Mouse (Mus musculus) v-Abl transformed pro-B cells (cell line): ENCODE measurements around the gene Fmo5.

Experiments
- in situ Hi-C, 2 experiments: fragments of 400-800 bp; cut with MboI; formaldehyde crosslinking; loops; one replicate each; pipeline ENCODE4 v1.15.1; 2025; ENCODE audit not compliant: unreplicated experiment in 2 of 2

The Fmo5 gene

GRCm38 (mm10) chr3:97629941-97630340, 1.3 kb downstream of the Fmo5 start:
- in situ Hi-C loops = no loop called here

DNA sequence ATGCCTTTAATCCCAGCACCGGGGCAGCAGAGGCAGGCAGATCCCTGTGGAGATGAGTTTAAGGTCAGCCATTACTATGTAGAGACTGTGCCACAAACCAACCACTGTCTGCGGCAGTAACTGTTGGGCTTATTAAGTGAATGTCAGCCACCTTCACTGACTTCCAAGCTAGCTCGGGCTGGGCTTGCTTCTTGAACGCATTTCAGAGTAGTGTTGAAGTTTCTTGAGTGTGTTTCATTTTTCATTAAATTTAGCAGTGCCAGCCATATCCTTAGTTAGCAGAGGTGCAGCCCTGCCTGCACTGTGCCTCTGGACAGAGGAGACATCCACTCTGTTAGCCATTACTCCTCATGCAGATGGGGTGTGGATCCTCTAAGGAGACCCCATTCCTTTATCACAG, 2.1 kb downstream of the Fmo5 start:
- in situ Hi-C loops = no loop called here

DNA sequence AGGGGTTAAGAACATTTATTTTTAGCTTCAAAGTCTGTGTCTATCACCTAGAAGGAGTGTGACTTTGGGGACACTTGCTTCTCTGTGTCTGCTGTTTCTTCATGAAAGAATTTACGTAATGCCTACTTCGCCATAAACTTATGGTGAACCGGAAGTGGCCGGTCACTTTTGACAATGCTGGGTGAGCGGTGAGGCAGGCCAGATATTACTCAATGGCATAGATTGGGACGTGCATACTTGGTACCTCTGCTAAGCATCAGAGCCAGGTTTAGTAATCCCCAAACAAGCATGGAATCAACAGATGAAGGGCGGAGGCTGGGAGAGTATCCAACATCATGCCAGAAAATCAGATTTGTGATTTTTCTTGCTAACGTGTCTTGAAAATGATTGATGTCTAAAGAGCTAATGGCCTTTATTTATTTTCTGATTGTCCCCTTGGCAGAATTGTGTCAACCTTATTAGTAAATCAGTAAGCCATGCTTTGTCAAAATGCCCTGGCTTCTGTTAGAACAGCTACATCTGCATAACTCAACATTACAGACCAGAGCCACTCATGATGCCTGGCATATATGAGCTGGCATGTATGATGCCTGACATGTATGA, 2.8 kb downstream of the Fmo5 start:
- in situ Hi-C loops = no loop called here

- in situ Hi-C loops = no loop called here
Measured at GRCm38 (mm10) chr3:97633456-97633855, 4.9 kb downstream of the Fmo5 start.

DNA sequence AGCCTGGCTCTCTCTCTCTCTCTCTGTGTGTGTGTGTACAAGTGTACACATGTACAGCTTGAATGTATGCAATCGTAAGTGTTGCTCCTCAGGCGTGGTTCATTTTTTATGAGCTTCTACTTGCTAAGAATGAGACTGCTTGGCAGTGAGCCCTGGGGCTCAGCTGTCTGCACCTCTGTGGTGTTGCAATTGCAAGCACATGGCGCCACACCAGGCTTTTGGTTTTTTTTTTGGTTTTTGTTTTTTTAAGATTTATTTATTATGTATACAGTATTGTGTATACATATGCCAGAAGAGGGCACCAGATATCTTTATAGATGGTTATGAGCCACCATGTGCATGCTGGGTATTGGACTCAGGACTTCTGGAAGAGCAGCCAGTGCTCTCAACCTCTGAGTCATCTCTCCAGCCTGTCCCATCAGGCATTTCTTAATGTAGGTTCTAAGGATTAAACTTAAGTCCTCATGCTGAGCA, 5.7 kb downstream of the Fmo5 start:
- in situ Hi-C loops = no loop called here

DNA sequence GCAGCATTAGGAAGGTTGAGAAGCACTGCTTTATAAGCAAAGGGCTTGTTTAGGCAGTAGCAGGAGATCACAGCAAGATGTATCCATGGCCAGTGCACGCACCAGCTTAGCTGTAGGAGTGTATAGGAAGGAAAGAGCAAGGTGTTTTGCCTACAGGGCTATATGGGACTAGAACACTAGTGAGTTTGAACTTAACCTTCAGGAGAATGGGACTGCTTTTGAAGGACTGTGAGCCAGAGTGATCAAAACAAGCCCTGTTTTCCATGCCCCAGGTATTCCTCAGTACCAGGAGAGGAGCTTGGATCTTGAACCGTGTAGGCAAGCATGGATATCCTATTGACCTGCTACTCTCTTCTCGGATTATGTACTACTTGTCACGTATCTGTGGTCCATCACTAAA, 12.8 kb downstream of the Fmo5 start:
- in situ Hi-C loops = no loop called here

GRCm38 (mm10) chr3:97642001-97642400, 13.4 kb downstream of the Fmo5 start:
- in situ Hi-C loops = no loop called here

GRCm38 (mm10) chr3:97648518-97648917, 19.9 kb downstream of the Fmo5 start:
- in situ Hi-C loops = no loop called here

DNA sequence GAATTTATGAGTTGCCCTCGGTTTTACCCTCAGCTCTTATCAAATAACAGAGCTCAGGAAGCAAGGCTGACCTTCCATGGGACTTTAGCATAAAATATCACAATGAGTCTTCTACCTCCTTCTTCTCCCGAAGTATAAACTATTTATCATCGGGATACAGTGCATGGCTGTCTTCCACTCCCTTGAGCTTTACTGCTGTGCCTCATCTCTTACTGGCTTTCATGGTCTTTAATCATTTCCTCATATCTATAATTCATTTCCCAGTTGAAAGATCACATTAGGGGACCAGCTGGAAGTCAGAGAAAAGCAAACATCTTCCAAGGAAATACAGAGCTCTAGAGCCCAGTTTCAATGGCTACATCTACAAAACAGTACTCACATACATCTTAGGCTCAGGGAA, 20.4 kb downstream of the Fmo5 start:
- in situ Hi-C loops = no loop called here

GRCm38 (mm10) chr3:97649469-97649868, 20.9 kb downstream of the Fmo5 start:
- in situ Hi-C loops = no loop called here

DNA sequence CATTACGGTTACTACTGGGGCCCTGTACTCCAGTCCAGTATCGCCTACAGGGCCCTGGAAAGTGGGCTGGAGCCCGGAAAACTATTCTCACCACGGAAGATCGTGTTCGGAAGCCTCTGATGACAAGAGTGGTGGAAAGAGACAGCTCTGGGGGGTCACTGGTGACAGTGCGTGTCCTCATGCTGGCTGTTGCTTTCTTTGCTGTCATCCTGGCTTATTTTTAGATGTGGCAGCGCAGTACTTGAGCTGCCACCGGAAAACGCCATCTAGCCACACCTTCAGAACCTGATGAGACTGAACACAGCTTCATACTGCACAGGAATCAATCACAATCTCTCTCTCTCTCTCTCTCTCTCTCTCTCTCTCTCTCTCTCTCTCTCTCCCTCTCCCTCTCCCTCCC, 23.0 kb downstream of the Fmo5 start:
- in situ Hi-C loops = no loop called here

GRCm38 (mm10) chr3:97653781-97654180, 25.2 kb downstream of the Fmo5 start:
- in situ Hi-C loops = no loop called here

DNA sequence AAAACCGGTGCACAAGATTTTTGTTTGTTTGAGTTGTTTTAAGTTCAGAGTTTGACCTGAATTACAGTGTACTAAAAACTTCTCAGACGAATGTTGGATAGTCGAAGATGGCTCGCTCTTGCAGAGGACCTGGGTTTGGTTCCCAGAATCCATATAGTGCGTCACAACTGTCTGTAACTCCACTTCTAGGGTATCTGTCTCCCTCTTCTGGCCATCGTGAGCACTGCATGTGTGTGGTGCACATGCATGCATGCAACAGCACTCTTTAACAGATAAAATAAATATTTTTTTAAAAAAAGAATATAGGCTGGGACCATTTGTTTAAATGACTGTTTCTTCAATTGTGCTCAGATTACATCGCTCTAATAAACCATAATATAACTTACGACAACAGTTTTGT, 26.3 kb downstream of the Fmo5 start:
- in situ Hi-C loops = loop anchor here in 1 of 2 experiments (5.0 kb wide), 1 partner anchor 48 kb away; no protein-coding TSS in a partner anchor

GRCm38 (mm10) chr3:97657655-97658411, 29.2 kb downstream of the Fmo5 start, which contains the start of gene Prkab2:
Prkab2 (plus strand) TSS chr3:97658193.
- in situ Hi-C loops = loop anchor here in 1 of 2 experiments (5.0 kb wide), 1 partner anchor 51 kb away; no protein-coding TSS in a partner anchor

DNA sequence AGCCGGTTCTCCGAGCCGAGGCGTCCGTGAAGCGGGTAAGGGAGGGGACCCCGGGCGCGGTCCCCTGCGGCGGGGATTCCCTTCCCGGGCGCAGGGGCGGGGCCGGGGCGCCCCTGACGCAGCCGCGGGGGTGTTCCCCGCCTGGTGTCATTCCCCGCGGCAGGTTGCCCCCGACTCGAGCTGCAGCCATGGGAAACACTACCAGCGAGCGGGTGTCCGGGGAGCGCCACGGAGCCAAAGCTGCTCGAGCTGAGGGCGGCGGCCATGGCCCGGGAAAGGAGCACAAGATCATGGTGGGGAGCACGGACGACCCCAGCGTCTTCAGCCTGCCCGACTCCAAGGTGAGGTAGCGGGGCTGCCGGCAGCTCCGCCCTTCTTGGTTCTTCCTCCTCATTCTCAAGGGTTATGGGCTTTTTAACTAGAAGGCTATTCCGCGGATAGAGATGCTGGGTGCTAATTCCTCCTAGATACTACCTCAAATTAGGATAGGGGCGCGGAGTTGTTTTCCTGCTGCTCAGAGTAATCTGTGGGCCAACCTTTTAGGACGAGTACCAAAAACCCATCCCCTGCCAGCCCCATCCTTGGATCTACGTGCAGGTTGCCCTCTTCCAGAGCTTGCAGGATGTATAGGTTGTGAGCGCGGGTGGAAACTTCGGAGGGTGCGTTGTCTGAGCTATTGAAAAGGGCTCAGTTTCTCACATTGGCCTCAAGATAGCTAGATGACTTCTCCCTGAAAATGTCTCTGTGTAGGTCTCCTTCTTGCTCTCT, 30.0 kb downstream of the Fmo5 start:
- in situ Hi-C loops = loop anchor here in 1 of 2 experiments (5.0 kb wide), 1 partner anchor 51 kb away; no protein-coding TSS in a partner anchor

GRCm38 (mm10) chr3:97659746-97660145, 31.1 kb downstream of the Fmo5 start:
- in situ Hi-C loops = loop anchor here (5.0 to 10.0 kb wide), 2 partner anchors 52 to 105 kb away; no protein-coding TSS in a partner anchor

- in situ Hi-C loops = loop anchor here in 1 of 2 experiments (10.0 kb wide), 1 partner anchor 104 kb away; no protein-coding TSS in a partner anchor
Measured at GRCm38 (mm10) chr3:97661206-97661605, 32.6 kb downstream of the Fmo5 start.

DNA sequence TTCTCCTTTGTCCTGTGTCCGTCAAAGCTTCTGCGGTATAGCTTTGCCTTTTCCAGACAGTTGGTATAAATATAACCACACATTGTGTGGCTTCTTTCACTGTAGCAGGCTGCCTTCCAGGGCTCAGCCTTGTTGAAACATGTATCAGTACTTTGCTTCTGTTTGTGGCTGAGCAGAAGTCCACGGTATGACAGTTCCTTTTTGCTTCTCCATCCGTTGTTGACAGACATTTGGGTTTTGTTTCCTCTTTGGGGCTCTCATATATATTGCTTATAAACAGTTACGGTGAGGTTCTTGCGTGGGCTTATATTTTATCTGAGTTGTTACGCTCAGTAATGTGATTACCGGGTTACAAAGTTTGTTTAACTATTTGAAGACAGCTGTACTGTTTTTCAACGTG, 36.9 kb downstream of the Fmo5 start:
- in situ Hi-C loops = loop anchor here in 1 of 2 experiments (10.0 kb wide), 1 partner anchor 99 kb away; no protein-coding TSS in a partner anchor

GRCm38 (mm10) chr3:97666154-97666553, 37.5 kb downstream of the Fmo5 start:
- in situ Hi-C loops = loop anchor here in 1 of 2 experiments (10.0 kb wide), 1 partner anchor 99 kb away; no protein-coding TSS in a partner anchor

GRCm38 (mm10) chr3:97667093-97667675, 38.6 kb downstream of the Fmo5 start:
- in situ Hi-C loops = loop anchor here in 1 of 2 experiments (10.0 kb wide), 1 partner anchor 98 kb away; no protein-coding TSS in a partner anchor
